Mouse (Mus musculus): Measurements from ENCODE around the gene Ffar2. TPM values are rescaled to one million over a fixed set of nuclear protein-coding genes. Genes with fewer than 3 reads are reported as not detected.
"Not testable (repeated sequence)": the region's sequence is repeated elsewhere in the genome, so short reads cannot be mapped to it uniquely, and the experiment has no call there.

The Ffar2 gene
- under 1 TPM in 1 of 2 experiments, not detected in 1; 0.35 TPM for total RNA-seq (2021)
- long read RNA-seq, experiment 1 = 0 reads
- long read RNA-seq, experiment 2 = 0 reads

DNA sequence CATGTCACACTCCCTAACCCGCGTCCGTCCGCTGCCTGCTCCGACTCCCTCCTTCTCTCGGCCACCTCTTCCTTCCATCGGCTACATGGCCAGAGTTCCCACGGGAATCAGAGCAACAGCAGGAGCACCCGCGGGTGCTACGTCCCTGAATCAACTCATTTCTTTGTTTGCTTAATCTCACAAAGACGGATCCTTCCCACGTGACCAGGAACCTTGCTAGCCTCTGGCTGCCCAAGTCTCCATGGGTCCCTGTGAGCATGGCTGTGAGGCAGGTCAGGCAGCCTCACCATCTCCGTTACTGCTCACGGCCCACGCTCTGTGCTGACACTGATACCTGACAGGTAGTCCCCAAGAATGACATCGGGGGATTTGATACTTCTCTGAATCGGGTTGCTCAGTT lies at the start of gene Ffar2:
TSS of gene Ffar2 (minus strand) at position 101 of the 400 bp plus-strand sequence.
- intact Hi-C loops (cut with DNase I) = no loop called here
- no peak for DNase-seq

DNA sequence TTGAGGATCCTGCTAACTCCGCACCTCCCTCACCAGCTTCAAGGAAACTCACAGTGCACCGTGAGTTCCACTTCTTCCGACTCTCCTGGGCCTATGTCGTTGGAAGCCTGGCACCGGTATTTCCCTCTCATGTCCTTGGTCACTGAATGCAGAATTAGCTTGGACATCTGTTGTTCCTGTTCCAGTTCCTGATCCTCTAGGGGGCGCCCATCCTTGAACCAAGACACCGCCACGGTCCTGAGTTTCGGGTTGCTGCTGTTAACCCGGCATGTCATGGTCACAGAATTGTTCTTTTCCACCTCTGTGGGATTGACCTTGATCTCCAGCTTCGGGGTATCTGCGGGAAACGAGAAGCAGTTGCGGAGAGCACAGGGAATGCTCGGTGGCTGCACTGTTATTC lies 49.5 kb upstream of the Ffar2 start:
- peak; percentile 36 to 67 for DNase-seq
- intact Hi-C loops (cut with DNase I) = loop anchor here (5.0 kb wide), 1 partner anchor 99 kb away; the partner anchor contains the start of genes Fam187b and Lsr

DNA sequence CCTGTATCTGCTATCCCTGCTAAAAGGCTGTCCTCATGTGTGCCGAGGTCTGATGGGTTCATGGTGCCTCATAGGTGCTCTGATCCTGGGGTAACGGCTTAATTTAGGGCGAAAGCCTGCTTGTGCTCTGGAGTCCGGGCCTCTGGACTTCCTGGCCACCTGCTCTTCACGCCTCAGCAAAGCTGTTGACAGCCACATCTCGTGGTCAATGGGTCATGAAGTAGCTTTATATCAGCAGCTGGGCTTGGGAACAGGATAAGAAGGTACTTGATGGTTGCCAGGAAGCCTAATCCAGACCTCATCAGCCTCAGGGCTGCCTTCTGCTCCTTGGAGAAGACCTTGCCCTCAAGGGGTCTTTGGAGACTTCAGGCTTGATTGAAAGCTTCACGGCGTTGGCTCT lies 39.8 kb upstream of the Ffar2 start:
- intact Hi-C loops (cut with DNase I) = loop anchor here (5.0 kb wide), 2 partner anchors 81 to 271 kb away; no protein-coding TSS in a partner anchor

DNA sequence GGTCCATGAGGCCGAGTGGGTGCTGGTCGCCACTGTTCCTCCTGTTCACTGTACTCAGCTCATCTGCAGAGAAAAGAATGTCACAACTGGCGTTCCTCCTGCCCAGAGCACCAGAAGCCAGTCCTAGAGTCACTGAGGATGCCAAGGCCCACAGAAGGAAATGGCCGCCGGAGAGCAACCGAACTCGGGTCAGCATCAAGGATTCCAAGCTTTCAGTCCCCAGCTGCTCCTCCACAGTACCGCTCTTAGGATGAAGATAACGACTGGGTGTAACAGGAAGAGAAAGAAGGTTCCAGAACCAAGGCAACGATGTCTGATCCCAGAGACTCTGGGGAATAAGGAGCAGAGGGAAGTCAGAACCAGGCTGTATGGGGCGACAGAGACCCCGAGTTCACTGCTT lies 37.9 kb upstream of the Ffar2 start, which contains the start of gene Ffar1:
TSS of gene Ffar1 (minus strand) at position 101 of the 400 bp plus-strand sequence.
- DNase-seq = no peak
- intact Hi-C loops (cut with DNase I) = loop anchor here (5.0 kb wide), 2 partner anchors 79 to 269 kb away; no protein-coding TSS in a partner anchor

More for the DNA sequence above, 39.8 kb upstream of the Ffar2 start:
- DNase-seq = no peak

DNA sequence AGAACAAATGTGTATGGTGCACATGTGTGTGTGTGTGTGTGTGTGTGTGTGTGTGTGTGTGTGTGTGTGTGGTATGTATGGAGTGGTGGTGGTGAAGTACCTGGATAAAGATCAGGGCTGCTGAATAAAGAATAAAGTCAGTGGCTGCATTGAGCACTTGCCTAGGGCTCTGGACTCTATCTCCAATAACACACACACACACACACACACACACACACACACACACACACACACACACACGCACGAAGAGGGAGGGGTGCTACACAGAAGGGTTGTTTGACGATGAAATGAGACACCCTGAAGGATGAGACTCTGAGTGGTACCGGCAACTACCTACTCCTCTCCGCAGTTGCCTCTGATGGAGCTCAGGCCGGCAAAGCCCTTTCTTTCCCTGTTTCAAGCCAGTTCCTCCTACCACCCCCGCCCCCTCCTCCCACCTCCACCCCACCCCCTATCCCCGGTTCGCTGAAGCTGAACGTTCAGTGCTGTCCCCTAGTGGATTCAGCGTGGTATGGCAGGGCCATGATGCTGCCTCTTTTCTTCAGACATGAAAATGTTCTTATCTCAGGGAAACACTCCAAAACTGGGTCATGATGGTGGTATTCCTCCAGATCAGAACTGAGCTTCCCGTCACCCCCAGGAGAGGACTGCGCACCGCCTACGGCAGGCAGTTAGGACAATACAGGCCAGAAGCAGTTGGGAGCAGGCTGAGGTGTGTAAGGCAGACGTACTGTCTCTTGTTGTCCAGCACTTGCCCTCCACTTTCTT lies 36.2 kb upstream of the Ffar2 start:
- intact Hi-C loops (cut with DNase I) = loop anchor here (5.0 kb wide), 2 partner anchors 78 to 268 kb away; no protein-coding TSS in a partner anchor
- DNase-seq = no peak

DNA sequence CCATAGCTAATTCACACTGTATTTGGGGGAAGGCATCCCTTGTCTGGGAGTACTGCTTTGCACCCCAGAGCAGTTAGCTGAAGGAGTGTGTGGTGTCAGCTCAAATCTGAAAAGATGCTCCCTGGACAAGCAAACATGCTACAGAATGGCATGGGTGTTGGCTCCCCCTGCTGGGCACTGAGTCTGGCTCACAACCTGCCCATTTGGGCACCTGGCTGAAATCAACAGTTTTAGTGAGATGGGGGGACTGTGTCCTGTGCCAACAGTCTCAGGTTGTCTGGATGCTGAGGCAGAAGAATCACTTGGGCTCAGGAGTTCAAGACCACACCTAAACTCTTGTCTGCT lies 35.7 kb upstream of the Ffar2 start:
- peak; percentile 24 for DNase-seq
- intact Hi-C loops (cut with DNase I) = no loop called here

DNA sequence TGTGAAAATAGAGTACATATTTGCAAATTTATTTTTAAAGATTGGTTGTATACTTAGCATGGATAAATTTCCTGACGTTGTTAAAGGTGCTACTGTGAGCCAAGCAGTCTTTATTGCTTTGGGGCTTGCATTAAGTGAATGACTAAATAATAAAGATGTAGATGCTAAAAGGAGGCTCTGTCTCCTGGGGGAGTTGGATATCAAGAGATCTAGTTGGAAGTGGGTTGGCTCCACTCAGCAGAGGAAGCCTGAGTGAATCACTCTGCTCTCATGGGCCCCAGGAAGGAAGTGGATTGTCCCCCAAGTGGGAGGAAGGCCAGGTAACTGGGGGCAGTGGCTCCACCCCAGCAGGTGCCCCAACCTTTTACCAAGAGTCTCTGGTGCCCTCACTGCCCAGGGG lies 34.2 kb upstream of the Ffar2 start:
- intact Hi-C loops (cut with DNase I) = no loop called here
- no peak for DNase-seq

DNA sequence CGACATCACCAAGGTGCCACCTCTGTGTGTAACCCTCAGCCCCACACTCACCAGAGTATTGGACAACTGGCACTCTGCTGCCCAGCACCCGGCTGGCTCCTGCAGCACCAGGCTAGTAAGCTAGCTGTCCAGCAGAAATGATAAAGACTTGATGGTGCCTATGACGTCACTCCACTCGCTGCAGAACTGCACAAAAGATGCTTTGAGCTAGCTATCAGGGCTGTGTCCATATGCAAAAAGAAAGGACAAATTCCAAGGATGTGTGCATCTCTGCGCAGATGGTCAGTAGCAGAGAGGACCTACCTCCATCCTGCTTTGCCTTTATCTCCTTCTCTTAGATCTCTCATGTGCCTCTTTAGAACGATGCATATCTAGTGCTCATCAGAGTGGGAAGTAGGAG lies 32.5 kb upstream of the Ffar2 start, which contains the start of gene Ffar3:
TSS of gene Ffar3 (minus strand) at position 101 of the 400 bp plus-strand sequence.
- no peak for DNase-seq
- intact Hi-C loops (cut with DNase I) = no loop called here

DNA sequence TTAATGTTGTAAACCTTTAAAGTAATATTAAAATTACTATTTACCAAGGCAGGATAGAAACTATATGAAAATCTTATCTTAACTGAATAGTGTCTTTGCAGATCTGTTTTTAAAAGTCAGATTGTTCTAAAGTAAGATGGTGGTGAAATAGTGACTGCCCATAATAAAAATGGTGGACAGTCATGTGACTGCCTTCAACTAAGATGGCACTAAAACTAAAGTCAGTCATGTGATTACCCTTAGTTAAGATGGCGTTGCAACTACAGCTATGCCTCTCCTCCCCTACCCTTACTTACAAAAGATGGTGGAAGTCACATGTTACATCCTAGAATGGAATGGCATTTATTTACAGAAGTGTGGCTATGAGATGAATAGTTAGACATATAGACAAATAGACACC lies 27.8 kb upstream of the Ffar2 start:
- intact Hi-C loops (cut with DNase I) = no loop called here
- no peak for DNase-seq

DNA sequence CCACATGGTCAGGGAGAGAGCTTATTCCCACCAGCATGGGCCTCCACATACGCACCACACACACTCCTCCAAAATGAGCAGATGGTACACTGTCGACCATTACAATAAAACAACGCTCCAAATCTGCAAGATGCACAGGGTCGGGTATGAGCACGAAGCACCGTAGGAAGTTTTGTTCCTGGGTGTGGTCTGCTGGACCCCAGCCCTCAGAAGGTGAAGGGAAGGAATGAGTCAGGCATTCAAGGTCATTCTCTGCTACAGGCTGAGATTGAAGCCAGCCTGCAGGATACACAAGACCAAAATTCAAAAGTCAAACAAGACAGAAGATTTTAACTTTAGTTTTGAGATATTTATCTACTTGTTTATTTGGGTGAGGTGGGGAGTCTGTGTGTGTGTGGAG lies 24.4 kb upstream of the Ffar2 start:
- intact Hi-C loops (cut with DNase I) = no loop called here

DNA sequence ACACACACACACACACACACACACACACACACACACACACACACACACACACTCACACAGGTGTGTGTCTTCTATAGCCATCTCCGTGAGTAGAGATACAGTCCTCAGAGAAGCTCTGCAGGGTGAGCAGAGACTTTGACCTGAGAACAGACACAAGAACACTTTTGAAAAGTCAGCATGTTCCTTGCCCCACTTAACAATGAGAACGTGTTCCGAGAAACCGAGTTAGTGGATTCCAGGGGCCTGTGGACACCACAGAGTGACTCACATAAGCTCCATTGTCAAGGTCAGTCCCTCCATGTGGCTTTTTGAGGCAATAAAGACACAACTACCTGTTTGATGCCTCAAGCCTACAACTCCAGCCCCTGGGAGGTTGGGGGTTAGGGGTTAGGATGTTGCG lies 23.8 kb upstream of the Ffar2 start:
- intact Hi-C loops (cut with DNase I) = no loop called here
- no peak for DNase-seq

More for the DNA sequence above, 24.4 kb upstream of the Ffar2 start:
- no peak for DNase-seq

DNA sequence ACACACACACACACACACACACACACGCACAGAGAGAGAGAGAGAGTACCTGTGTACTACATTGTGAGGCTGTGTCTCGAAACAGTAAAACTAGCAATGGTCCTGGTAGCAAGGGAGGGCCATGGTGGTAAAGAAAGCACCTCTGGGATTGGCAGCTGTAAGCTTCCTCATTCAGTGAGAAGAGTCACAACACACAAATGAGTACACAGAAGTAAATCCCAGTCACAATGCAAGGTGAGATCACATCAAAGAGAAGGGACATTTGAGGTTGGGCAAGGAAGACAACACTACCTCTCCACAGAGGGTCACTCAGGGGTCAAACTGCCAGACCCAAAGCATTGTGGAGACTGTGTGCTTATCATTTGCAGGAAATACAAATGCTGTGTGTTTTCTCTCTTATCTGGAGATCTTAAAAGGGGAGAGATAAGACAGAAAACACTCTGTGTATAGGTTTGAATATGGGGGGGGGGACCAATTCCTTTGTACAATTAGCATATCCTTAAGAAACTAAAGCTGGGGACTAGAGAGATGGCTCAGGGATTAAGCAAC lies 23.0 kb upstream of the Ffar2 start:
- no peak for DNase-seq
- intact Hi-C loops (cut with DNase I) = no loop called here

DNA sequence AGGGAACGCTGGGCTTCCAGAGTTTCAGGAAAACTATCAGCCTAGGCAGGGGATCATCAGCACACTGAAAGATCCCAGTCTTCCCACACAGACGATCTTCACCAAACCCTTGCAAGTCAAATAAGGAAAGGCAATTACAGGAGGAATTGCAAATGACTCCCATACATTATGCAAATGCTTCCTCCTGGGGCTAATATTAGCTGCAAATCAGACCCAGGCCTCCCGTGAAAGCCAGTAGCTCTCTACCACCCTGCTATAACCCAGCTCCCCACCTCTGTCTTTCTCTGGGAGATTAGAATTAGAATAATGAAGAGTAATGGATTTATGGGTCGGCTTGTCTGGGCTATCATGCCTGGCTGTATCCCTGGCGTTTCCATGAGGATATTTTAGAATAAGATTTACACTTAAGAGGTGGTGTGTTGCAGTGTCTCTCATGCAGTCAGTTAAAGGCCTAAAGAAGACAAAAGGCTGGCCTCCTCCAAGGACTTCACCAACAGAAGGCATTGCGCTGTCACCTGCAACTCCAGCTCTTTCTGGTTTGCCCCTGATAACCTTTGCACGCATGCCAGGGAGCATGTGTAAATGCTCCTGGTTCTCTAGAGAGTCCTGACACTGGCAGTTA lies 21.2 kb upstream of the Ffar2 start:
- no peak for DNase-seq
- intact Hi-C loops (cut with DNase I) = no loop called here

DNA sequence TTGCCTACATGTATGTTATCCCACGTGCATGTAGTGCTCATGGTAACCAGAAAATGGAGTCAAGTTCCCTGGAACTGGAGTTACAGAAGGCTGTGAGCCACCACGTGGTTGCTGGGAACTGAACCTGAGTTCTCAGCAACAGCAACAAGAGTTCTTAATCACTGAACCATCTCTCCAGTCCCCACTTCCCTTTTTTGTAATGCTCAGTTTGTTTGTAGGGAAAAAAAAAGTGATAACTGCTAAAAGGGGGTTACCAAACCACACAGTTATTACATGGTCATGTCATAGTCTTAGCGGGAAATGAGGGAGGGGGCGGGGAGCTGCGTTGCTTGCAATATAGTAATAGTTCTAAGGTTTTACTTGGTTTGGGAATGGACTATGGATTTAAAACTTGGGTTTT lies 18.5 kb upstream of the Ffar2 start:
- DNase-seq = no peak
- intact Hi-C loops (cut with DNase I) = no loop called here

DNA sequence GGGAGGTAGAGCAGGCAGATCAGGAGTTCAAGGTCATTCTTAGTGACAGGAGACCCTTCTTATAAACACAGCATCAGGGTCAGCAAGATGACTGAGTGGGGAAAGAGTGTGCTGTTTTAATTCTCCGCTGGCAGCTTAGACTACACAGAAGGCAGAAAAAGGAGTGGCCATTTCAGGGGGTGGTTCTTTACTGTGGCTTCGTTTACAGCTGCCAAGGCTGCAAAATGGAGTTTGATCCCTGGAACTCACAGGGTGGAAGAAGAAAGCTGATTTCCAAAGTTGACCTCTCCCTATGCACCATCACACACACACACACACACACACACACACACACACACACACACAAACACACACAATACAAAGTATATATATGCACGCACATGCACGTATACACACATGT lies 17.8 kb upstream of the Ffar2 start:
- intact Hi-C loops (cut with DNase I) = no loop called here
- no peak for DNase-seq

DNA sequence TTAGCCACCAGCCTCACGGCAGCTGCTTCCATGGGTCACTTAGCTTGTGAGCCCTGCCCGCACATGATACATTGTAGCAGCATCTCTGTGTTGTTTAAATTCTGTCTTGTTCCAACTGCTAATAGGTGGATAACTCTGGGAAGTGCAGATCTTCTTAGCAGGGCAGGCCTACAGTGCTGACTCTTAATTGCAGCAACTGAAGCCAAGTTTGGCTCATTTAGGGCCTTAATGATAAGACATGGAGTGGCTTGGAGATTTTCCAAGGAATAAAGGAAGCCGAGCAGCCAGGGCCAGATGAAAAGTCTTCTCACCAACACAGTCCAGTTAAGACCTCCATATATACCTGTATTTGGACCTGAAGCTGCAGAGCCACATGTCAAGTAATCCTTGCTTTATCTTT lies 16.7 kb upstream of the Ffar2 start:
- DNase-seq = no peak
- intact Hi-C loops (cut with DNase I) = no loop called here

DNA sequence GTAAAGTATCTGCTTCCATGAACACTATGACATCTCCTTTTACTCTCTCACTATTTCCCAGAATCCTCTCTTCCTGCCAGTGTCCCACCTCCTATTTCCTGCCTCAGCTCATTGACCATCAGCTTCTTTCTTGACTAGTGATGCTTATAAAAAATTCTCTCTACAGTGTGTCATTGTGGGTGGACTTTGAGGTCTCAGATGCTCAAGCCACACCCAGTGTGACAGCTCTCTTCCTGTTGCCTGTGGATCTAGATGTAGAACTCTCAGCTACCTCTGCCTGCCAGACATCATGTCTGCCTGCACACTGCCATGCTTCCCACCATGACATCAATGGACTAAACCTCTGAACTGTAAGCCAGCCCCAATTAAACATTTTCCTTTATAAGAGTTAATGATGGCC lies 13.7 kb upstream of the Ffar2 start:
- intact Hi-C loops (cut with DNase I) = no loop called here

DNA sequence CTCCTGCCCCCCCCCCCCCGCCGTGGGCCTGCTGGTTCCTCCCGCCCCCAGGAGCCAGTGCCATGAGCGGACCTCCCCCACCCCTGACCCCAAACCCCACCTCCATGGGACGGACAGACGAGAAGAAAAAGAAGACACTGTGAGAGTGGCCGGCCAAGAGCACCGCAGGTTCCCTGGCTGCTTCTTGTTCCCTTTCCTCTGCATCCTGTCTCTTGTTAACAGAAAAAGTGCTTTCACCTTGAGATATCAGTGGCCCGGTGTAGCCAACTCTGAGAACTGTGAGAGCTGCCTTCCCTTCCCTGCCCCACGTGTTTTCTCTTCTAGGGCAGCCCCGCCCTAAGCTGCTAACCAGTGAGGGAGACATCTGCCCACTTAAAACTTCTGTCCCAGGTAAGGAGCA lies 9.1 kb upstream of the Ffar2 start:
- DNase-seq; intact Hi-C loops (cut with DNase I): not testable (repeated sequence)

More for the DNA sequence above, 13.7 kb upstream of the Ffar2 start:
- no peak for DNase-seq

DNA sequence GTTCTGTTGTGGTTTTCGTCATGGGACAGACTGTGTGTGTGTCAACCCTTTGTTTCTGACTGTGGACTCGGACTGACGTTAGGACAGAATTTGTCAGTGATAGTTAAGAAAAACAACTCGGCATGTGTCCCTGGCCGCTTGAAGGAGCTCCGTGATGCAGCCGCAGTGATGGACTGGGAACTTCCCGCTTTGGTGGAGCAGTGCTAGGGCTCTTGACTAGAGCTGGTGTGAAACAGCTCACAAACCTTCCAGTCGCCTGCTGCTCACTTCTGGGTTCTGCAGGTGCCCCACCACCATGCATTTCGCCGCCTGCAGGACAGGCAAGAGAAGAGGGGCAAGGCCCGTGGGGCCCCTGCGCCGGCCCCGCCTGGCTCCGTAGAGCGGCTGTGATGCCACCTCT lies 8.7 kb upstream of the Ffar2 start:
- DNase-seq = no peak
- intact Hi-C loops (cut with DNase I) = no loop called here

DNA sequence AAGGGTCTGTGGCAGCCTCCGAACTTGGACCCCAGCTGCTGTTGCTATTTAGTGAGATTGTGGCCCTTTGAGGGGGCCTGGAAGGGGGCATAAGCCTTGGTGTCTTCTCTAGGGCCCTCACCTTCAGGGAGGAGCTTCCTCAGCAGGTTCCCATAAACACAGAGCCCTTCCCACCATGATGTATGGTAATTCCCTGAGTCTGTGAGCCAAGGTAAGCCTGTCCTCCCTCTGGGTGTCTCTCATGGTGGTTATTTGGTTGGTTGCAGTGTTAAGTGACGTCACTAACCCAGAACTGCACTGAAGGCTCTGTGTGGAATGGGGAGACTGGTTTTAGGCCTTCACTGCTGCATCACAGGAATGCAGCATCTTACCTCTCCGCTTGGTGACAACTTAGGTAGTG lies 5.9 kb upstream of the Ffar2 start:
- intact Hi-C loops (cut with DNase I) = no loop called here
- no peak for DNase-seq

DNA sequence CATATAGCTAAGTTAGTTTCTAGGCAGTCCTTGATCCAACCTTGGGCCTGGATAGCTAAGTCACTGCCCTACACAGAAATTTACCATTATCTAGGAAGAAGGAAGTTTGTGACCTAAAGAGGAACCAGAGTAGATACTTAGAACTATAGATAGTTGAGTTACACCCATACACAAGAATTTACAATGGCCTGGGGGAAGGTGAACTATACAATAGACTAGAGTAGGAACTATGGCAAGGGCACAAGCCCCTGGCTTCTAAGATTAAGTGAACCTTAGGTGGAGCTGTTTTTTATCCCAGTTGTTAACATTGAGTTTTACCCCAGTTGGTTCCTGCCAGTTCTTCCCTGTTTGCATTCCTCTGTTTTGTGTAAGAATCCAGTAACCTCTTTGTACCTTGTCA lies 5.3 kb upstream of the Ffar2 start:
- intact Hi-C loops (cut with DNase I); DNase-seq: not testable (repeated sequence)

Data from gastrocnemius, postnatal 36 days (tissue).